Mouse (Mus musculus): ENCODE data around the gene Cdc6. TPM values are rescaled to one million over a fixed set of nuclear protein-coding genes. Genes with fewer than 3 reads are reported as not detected.

Gene Cdc6
- total RNA-seq (2014; fragmentation: Nextera tagmentation) = 47.8 and 58.8 TPM in 2 replicates
- 30.3 and 43.5 TPM in 2 replicates for total RNA-seq (2017)

DNA sequence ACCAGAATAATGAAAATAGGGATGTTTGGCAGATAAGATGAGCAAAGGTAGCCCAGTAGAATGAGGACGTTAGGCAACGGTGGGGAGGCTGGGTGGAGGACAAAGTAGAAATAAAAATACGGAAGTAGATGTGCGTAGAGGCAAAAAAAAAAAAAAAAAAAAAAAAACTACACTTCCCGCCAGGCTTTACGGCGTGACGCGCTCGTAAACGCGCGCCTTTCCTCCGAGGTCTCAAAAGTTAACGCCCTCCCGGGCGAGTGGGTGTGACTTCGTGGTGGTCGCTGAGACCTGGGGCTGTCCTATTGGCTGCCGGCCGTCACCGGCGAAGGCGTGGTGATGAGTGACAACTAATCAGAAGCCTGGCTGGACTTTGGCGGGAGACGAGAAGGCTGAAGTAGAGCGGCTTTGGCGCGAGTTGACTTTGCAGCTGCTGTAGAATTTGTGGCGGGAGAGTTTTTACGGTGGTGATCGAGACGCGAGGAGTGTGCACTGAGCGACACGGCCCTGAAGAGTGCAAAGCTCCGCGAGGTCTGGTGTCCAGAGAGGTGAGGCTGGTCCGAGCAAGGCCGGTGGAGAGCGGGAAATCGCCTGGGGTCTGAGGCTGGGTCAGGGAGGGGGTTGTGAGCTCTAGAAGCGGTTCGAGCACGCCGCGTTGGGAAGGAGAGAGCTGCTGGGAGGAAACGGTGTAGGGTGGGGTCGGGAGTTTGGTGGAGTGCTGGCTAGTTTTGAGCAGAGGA is at the start of gene Cdc6:
Gene Cdc6, plus strand, starts transcription at position 365 of the 737 bp plus-strand sequence.
- ATAC-seq (replicated peaks; ENCODE audit: poor library complexity, severe bottlenecking) = peak; percentile 96

DNA sequence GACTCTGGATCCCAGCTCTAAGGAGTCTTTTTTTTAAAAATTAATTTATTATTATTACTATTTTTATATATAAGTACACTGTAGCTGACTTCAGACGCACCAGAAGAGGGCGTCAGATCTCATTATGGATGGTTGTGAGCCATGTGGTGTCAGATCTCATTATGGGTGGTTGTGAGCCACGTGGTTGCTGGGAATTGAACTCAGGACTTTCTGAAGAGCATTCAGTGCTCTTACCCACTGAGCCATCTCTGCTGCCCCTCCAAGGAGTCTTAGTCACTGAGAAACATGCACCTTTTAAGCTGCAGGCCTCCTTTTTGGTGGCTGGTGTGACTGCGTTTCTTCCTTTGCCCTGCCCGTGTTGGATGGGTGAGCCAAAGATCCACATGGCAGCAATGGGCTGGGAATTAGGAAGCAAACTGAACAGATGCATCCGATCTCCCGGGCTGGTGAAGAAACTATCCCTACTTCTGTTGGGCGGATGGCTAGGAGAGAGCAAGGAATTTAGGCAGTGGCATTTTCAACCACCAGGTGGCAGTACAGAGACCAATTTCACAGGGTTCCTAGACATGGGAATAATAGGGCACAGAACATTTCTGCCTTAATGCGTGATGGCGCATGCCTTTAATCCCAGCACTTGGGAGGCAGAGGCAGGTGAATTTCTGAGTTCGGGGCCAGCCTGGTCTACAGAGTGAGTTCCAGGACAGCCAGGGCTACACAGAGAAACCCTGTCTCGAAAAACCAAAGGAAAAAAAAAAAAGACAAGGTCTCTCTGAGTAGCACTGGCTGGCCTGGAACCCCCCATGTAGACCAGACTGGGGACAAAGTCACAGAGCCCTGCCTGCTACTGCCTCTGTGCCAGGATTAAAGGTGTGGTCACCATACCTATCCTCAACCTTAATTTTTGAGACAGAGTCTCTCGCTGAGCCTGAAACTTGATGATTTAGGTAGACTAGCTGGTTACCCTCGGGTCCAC is 48.6 kb upstream of the Cdc6 start:
- ATAC-seq (replicated peaks; ENCODE audit: poor library complexity, severe bottlenecking) = peak; percentile 55

DNA sequence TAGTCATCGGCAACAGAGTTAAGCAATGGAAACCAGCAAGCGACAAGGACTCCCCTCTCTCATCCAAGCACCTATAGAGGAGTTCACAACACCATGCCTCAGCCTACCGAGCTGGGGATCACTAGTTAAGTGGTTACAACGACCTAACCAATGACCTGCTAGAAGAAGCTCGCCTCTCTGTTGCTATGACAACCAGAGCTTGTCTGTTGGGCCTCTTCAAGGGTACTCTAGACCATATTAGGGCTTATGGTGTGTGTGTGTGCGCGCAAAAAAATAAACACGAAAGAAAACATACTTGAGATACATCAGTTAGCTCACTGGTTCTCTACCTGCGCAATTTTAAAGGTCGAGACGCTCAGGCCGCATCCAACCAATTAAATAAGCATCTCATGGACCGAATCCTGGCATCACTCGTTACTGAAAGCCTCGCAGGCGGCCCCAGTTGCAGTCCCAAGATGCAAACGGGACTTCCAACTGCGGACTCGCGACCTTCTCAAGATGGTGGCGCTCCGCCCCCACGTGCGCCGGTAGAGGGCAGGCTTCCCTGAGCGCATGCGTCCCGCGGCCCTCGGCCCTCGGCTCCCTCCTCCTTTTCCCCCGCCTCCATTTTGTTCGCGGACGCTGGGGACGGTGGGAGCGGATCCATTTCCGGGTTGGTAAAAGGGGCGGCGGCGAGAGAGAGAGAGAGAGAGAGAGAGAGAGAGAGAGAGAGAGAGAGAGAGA is 44.4 kb upstream of the Cdc6 start, which contains the start of gene Wipf2:
Gene Wipf2, plus strand, starts transcription at position 611 of the 723 bp plus-strand sequence.
- ATAC-seq (replicated peaks; ENCODE audit: poor library complexity, severe bottlenecking) = peak; percentile 95

DNA sequence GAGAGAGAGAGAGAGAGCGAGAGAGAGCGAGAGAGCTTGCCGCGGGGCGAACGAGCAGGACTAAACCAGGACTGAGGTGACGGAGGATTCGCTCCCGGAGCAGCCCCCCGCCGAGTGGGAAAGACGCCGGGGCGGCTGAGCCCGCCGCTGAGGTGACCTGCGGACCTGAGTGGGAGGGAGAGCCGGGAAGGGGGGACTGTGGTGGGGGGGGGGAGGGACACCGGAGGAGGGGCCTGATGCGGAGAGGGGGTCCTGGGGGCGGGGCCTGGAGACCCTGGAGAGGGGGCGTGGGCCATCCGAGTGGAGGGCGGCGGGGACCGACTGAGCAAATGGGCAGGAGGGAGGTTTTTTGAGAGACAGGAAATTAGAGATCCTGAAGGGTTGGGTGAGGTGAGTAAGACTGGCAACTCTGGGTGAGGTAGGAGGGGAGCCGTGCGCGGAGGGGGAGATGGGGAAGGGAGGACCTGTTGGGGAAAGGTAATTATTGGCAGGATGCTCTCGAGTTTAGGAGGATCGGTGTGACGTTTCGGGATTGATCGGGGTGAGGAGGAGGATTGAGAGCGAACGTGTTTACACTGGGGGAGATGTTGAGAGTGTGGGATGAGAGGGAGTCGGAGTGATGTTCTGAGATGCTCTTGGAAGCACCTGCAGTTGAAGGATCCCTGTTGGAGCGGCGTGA is 43.7 kb upstream of the Cdc6 start:
- ATAC-seq (replicated peaks; ENCODE audit: poor library complexity, severe bottlenecking) = peak; percentile 17

DNA sequence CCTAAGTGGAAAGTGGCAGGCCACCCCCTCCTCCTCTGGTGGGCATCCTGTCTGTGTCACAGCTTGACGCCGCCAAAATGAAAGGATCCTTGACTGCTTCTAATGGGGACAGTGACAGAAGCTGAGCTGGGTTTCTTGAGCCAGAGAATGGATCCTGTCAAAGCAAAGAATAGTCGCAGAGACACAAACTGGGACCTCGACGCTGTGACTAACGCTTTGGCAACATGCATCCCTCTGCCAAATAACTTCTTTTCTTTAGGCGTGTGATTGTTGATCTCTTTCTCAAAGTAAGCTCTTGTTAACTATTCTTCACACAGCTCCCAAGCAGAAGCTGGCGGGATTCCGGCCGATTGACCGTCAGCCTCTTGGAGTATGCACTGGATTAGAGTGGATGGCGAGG is 40.3 kb upstream of the Cdc6 start:
- ATAC-seq (replicated peaks; ENCODE audit: poor library complexity, severe bottlenecking) = no peak

DNA sequence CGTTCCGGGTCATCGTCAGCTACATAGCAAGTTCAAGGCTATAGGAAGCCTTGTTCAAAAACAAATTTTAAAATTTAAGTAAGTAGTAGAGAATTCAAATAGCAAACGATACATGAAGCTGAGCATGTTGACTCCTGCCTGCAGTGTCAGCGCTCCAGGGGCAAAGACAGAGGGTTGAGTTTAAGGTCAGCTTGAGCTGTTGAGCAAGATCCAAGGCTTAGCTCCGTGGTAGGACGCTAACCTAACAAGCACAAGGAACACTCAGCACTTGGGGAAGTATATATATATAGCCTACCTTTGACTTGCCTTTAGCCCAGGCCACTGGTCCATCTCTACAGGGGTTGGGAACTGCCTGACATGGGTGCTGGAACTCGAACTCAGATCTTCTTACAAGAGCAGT is 37.7 kb upstream of the Cdc6 start:
- no peak for ATAC-seq (replicated peaks; ENCODE audit: poor library complexity, severe bottlenecking)

DNA sequence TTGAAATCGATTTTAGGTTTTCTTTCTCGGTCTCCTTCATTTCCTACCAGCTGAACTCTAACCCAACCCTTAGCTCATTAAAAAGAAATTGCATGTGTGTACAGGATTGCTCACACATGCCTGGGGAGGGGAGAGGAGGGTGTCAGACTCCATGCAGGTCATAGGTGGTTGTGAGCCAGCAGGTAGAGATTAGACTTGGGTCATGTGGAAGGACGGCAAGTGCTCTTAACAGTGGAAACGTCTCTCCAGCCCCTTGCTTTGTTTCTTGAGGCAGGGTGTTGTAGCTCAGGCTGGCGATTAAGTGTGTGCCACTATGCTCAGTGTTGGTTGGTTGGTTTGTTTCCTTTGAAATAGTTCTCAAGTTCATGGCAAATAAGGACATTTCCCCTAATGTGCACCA is 36.8 kb upstream of the Cdc6 start:
- ATAC-seq (replicated peaks; ENCODE audit: poor library complexity, severe bottlenecking) = no peak

DNA sequence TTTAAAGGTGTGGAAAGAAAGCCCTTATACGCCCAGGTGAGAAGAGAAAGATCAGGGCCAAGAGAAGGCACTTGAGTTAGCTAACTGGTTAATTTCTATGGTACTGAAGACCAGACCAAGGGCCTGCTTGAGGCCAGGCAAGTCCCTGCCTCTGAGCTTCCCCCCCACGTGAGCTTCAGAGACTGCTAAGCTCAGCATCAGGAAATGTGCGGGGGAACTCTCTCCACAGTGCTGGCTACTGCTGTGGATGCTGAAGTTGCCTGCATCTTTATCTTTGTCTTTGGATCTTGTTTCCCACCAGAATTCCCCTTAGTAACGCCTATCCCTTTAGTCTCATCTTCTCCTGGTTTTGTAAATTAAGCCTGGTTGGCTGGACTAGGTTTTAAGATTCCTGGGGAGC is 36.2 kb upstream of the Cdc6 start:
- no peak for ATAC-seq (replicated peaks; ENCODE audit: poor library complexity, severe bottlenecking)

DNA sequence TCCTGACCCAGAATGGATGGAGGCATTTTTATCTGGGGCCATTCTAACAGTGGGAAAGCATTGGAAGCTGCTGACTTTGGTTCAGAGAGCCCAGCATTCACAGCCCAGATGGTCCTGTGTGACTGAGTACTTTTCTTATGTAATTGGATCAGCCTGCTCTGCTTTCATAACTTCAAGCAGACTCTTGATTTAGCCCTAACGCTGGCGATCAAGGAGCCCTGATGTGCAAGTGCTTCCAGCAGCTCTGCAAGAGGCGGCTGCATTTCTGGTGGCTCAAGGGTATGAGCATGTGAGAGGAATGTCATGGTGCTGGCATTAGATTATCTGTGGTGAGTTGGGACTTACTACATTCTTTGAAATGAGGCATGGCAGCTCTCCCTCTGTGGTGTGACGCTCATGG is 35.6 kb upstream of the Cdc6 start:
- ATAC-seq (replicated peaks; ENCODE audit: poor library complexity, severe bottlenecking) = no peak

DNA sequence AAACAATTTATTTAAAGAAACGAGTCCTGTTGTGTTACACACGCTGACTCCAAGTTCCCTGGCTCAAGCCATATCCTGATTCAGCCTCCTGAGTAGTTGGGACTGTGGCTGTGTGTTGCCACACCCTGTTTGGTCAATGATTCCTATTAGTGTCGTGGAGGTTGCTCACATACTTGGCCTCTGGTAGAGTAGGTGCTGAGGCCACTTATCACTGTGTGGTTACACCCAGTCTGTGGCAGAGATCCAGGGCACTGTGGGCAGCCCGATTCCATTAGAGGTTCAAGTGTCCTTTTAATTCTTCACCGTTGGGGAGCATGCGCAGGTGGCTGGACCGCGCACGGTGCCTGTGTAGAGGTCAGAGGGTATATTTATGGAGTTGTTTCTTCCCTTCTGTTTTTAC is 33.7 kb upstream of the Cdc6 start:
- no peak for ATAC-seq (replicated peaks; ENCODE audit: poor library complexity, severe bottlenecking)

DNA sequence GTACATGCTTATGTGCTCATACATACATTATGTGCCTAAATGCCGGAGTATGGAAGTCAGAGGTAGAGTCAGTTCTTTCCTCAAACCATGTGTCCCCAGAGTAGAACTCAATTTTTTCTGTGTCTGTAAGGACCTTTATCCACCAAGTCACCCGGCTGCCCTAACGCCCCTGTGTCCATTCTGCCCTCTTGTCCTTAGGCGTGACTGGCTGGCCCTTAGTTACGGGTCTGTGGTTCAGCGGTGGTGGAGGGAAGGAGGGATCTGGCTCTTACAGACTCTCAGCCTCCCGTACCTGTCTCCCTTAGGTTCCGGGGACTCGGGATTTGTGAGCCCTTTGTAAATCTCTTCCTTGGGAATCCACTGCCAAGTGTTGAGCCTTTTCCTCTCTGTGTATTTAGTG is 30.6 kb upstream of the Cdc6 start:
- ATAC-seq (replicated peaks; ENCODE audit: poor library complexity, severe bottlenecking) = no peak

DNA sequence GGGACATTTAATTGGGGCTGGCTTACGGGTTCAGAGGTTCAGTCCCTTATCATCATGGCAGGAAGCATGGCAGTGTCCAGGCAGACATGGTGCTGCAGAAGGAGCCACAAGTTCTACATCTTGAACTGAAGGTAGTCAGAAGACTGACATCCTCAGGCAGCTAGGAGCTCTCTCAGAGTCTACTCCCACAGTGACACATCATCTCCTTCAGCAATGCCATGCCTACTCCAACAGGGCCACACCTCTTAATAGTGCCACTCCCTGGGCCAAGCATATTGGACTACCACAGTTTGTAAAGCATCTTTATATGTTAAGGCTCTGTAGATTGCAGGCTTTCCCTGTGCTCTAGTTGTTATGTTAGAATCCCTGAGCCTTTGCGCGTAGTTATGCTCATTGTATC is 19.9 kb upstream of the Cdc6 start:
- no peak for ATAC-seq (replicated peaks; ENCODE audit: poor library complexity, severe bottlenecking)

DNA sequence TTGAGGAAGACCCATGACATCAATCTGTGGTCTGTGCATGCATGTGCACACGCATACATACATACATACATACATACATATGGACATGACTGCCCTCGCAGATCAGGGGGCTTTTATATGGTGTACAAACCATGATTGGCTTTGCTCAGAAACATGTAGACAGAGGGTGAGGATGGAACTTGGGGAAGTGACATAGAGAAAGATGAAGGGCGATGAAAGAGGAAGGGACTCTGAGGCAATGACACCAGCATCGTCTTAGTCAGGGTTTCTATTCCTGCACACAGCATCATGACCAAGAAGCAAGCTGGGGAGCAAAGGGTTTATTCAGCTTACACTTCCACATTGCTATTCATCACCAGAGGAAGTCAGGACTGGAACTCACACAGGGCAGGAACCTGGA is 18.5 kb upstream of the Cdc6 start:
- ATAC-seq (replicated peaks; ENCODE audit: poor library complexity, severe bottlenecking) = peak; percentile 72

DNA sequence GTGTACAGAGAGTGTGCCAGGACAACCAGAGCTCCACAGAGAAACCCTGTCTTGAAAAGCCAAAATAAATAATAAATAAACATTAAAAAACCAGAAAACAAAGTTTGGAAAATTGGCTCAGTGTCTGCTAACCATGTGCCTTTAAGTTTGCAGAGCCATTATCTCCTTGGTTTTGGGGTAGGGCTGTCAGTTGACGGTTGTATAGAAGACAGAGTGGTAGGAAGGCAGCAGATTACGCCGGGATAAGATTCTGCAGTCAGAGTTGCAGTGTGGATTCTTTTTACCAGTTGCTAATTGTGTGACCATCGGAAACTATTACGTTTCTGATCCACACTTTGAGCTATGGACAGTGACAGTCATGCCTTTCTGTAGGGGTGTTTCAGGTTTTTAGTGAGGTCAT is 17.6 kb upstream of the Cdc6 start:
- no peak for ATAC-seq (replicated peaks; ENCODE audit: poor library complexity, severe bottlenecking)

DNA sequence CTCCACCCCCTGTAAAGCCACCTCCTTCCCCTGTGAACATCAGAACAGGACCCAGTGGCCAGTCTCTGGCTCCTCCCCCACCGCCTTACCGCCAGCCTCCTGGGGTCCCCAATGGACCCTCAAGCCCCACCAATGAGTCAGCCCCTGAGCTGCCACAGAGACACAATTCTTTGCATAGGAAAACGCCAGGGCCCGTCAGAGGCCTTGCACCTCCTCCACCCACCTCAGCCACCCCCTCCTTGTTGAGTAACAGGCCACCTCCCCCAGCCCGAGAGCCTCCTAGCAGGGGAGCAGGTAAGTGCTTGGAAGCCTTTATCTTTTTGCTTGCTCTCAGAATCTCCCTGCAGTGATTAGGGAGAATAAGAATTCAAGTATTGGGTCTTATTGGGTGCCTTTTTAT is 15.2 kb upstream of the Cdc6 start:
- ATAC-seq (replicated peaks; ENCODE audit: poor library complexity, severe bottlenecking) = no peak

DNA sequence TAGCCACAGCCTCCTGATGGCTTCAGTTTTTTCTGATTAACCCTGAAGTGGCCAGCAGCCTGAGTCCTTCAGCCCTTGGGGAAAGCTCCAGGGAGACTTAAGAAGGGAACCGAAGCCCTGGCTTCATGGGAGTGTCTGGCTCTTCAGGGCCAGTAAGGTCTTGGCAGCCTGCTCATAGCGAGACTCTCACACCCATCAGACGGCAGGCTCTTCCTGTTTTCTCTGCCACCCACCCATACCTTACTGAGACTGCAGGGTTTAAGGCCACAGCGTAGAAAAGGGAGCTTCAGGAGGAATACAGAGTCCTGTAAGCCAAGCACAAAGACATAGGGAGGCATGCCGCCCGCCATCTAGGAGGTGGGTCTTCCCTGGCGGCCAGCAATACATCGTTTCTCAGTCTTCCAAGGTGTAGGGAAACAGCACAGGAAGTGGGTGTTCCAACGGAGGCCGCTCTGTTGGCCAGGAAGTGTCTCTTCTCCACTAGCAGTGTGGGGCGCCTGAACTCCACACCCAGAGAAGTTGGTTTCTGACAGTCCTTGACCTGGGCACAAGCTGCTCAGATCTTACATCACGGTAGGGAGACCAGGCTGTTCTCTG is 7.0 kb upstream of the Cdc6 start:
- ATAC-seq (replicated peaks; ENCODE audit: poor library complexity, severe bottlenecking) = peak; percentile 83

DNA sequence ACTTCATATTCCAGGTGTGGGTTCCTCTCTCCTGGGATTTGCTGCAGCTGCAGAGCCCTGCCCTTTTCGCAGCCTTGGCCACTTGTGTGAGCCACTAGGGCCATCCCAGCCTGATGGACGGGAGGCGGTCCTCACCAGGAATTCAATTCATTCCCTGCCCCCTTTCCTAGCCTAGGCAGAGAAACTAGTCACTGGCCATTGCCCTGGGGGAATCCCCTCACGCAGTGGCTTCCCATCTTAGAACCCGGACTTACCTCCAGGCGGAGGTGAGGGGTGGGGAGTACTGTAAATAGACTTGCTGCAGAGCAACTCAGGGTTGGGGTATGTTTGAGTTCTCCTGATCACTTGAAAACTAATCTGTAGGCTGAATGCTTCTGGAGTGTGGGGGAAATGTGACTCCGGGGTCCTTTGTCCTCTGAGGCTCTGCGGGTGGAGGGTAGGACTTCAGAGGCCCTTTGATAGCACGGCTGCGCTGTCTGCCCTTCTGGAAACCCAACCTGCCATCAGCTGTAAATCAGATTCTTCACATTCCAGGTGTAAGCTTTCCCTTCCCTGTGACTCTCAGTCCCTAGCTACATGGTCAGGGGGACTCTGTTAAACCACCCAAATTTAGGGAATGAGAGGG is 4.9 kb upstream of the Cdc6 start:
- no peak for ATAC-seq (replicated peaks; ENCODE audit: poor library complexity, severe bottlenecking)

DNA sequence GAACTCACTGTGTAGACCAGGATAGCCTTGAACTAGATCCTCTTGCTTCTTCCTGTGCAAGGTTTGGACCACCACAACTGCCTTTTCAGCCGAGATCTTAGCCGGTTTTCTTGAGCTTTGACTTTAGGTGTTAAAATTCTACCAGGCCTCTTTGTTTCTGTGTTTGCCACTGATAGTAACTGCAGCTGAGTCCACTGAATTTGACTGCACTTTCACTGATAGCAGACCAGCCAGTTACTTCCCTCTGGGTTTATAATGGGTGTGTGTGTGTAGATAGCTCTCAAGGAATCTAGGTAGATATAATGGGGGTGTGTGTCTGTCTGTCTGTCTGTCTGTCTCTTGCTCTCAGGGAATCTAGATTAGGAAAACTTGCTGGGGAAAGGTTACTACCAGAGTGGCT is 3.0 kb upstream of the Cdc6 start:
- no peak for ATAC-seq (replicated peaks; ENCODE audit: poor library complexity, severe bottlenecking)

DNA sequence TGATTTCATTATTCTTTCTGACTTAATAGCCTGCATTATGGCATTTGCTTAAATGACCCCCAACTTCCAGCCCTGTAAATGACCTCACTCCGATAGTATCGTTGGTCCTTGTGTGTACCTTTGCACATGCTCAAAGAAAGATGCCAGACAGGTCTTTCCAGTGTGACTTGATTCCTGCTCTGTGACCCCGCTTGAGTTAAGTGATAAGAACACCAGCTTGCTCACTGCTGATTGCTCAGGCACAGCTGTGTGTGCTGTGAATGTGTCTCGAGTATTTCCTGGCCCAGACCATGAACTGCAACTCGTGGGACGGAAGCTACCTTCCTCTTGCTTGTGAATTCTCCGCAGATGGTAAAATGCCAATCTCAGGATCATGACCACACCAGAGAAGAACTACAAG is 2.6 kb upstream of the Cdc6 start:
- no peak for ATAC-seq (replicated peaks; ENCODE audit: poor library complexity, severe bottlenecking)
